Mouse (Mus musculus) bone marrow macrophage, adult 2 months (primary cell): ENCODE results near the gene Recql5.

Source experiments
- CTCF ChIP-seq: IDR thresholded peaks from 2 replicates; pipeline ENCODE4 v1.5.1; 2012; ENCODE audit warnings: low read depth, mild to moderate bottlenecking, low read length, moderate library complexity
- POLR2A ChIP-seq: IDR thresholded peaks from 2 replicates; pipeline ENCODE4 v1.6.1; 2012; ENCODE audit warnings: mild to moderate bottlenecking, low read depth, low read length, borderline replicate concordance

DNA sequence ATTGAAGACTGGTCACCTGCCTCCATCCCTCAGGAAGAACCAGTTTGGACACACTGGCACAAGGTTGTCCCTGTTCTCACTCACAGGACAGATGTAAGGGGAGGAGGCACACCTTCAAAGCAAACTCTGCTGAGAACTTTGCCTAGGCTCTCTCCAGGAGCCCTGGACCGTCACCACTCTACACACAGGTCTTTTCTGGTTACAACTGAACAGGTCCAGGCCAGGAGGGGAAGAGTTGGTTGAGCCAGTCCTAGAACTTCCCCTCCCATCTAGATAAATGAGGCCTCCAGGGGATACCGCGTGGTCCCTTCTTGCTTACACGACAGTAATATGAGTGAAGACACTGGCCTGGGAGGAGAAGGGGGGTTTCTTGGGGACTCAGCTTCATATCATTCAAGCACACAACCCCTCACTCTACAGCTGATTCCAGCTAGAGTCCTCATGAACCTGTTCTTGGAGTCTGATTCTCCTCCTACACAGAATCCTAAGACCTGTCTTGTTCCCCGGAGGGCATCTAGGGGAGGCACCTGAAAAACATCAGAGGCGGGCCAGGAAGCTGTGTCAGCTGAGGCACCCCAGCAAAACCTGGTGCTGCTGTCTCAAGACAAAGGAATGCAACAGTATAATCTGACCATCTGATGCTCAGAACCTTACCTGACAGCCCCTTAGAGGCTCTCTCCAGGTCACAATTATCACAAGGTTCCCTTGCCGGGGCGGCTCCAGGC is 28.9 kb downstream of the Recql5 start:
- no peak for TF ChIP-seq CTCF
- TF ChIP-seq POLR2A = no peak
